Mouse (Mus musculus): ENCODE measurements around the gene Pepd.

The Pepd gene

GRCm38 (mm10) chr7:35030567-35030966 lies 118.4 kb downstream of the Pepd start:
- DNase-seq = no peak

- DNase-seq = no peak
These were observed 123.0 kb downstream of the Pepd start for GRCm38 (mm10) chr7:35035141-35035553.

- no peak for DNase-seq
These were observed 123.4 kb downstream of the Pepd start for GRCm38 (mm10) chr7:35035565-35035964.

GRCm38 (mm10) chr7:35036266-35036731 lies 124.1 kb downstream of the Pepd start:
- DNase-seq = no peak

GRCm38 (mm10) chr7:35037408-35037807 lies 125.2 kb downstream of the Pepd start:
- DNase-seq = no peak

GRCm38 (mm10) chr7:35040176-35040972 lies 128.2 kb downstream of the Pepd start:
- DNase-seq = no peak

GRCm38 (mm10) chr7:35041286-35042208 lies 129.4 kb downstream of the Pepd start:
- DNase-seq = no peak

- no peak for DNase-seq
These were observed 130.0 kb downstream of the Pepd start for GRCm38 (mm10) chr7:35042209-35042554.

- DNase-seq = no peak
These were observed 130.6 kb downstream of the Pepd start for GRCm38 (mm10) chr7:35042759-35043217.

GRCm38 (mm10) chr7:35043266-35043817 lies 131.2 kb downstream of the Pepd start:
- DNase-seq = no peak

- no peak for DNase-seq
These were observed 132.5 kb downstream of the Pepd start for GRCm38 (mm10) chr7:35044719-35045118.

GRCm38 (mm10) chr7:35046091-35046490 lies 133.9 kb downstream of the Pepd start:
- DNase-seq = no peak

GRCm38 (mm10) chr7:35050540-35050939 lies 138.4 kb downstream of the Pepd start:
- no peak for DNase-seq

- no peak for DNase-seq
These were observed 141.0 kb downstream of the Pepd start for GRCm38 (mm10) chr7:35053161-35053560.

GRCm38 (mm10) chr7:35054286-35054685 lies 142.1 kb downstream of the Pepd start:
- no peak for DNase-seq

GRCm38 (mm10) chr7:35054977-35055618 lies 142.9 kb downstream of the Pepd start:
- no peak for DNase-seq

GRCm38 (mm10) chr7:35055619-35056435 lies 143.6 kb downstream of the Pepd start:
- peak; percentile 81 for DNase-seq

GRCm38 (mm10) chr7:35056436-35056864 lies 144.3 kb downstream of the Pepd start, which contains the start of gene Cebpg:
Gene Cebpg (minus strand): TSS chr7:35056573.
- peak; percentile 96 for DNase-seq

- no peak for DNase-seq
These were observed 144.8 kb downstream of the Pepd start for GRCm38 (mm10) chr7:35056999-35057398.

- DNase-seq = no peak
These were observed 145.4 kb downstream of the Pepd start for GRCm38 (mm10) chr7:35057569-35057968.

- no peak for DNase-seq
These were observed 146.2 kb downstream of the Pepd start for GRCm38 (mm10) chr7:35058329-35058728.

GRCm38 (mm10) chr7:35059467-35059866 lies 147.3 kb downstream of the Pepd start:
- DNase-seq = no peak
